Mouse (Mus musculus) MEL (cell line): ENCODE results near the gene Klk1b8. TPM values are rescaled to one million over a fixed set of nuclear protein-coding genes. Genes with fewer than 3 reads are reported as not detected.
"Not testable (repeated sequence)": the region's sequence is repeated elsewhere in the genome, so short reads cannot be mapped to it uniquely, and the experiment has no call there.

Source experiments
- DNase-seq: peaks from one replicate; pipeline ENCODE4 v3.0.0; 2011; ENCODE audit warnings: low read depth, low spot score
- H3K27ac ChIP-seq: 2 replicates; pipeline ENCODE4 v1.5.1; 2012; ENCODE audit warnings: low read depth, mild to moderate bottlenecking, control low read depth, low read length, moderate library complexity; ENCODE audit not compliant: control insufficient read depth
- H3K27me3 ChIP-seq, 2 experiments: fragments of 150-350 bp in 1 of 2; sonication (generic) in 1 of 2; 2 replicates each; pipeline ENCODE4 v1.6.1; 2012; ENCODE audit warnings: low read length in 2 of 2, mild to moderate bottlenecking in 2 of 2, improper control_type of control experiment in 1 of 2, moderate library complexity in 1 of 2; ENCODE audit not compliant: insufficient read depth in 2 of 2, control insufficient read depth in 1 of 2
- H3K36me3 ChIP-seq, 2 experiments: 2 replicates each; pipeline ENCODE4 v1.6.1; 2012 to 2014; ENCODE audit warnings: low read length in 2 of 2, improper control_type of control experiment in 1 of 2, inconsistent platforms in 1 of 2, mild to moderate bottlenecking in 1 of 2; ENCODE audit not compliant: insufficient read depth in 2 of 2, control insufficient read depth in 1 of 2
- H3K4me1 ChIP-seq, 2 experiments: fragments of 150-350 bp in 1 of 2; sonication (generic) in 1 of 2; 2 replicates each; pipeline ENCODE4 v1.6.1; 2012; ENCODE audit warnings: low read length in 2 of 2, improper control_type of control experiment in 1 of 2, mild to moderate bottlenecking in 1 of 2; ENCODE audit not compliant: insufficient read depth in 2 of 2, control insufficient read depth in 1 of 2
- H3K4me3 ChIP-seq, 2 experiments: fragments of 150-350 bp in 1 of 2; sonication (generic) in 1 of 2; 2 replicates each; pipeline ENCODE4 v1.5.1; 2012; ENCODE audit warnings: low read depth in 2 of 2, low read length in 2 of 2, mild to moderate bottlenecking in 2 of 2, moderate library complexity in 2 of 2, control low read depth in 1 of 2, improper control_type of control experiment in 1 of 2; ENCODE audit not compliant: control insufficient read depth in 1 of 2, insufficient read depth in 1 of 2
- H3K79me2 ChIP-seq: 2 replicates; pipeline ENCODE4 v1.6.1; 2012; ENCODE audit warnings: mild to moderate bottlenecking, low read length, moderate library complexity; ENCODE audit not compliant: control insufficient read depth, poor library complexity, insufficient read depth
- H3K9ac ChIP-seq: 2 replicates; pipeline ENCODE4 v1.6.1; 2012; ENCODE audit warnings: low read depth, mild to moderate bottlenecking, control low read depth, low read length, moderate library complexity; ENCODE audit not compliant: control insufficient read depth, poor library complexity, severe bottlenecking
- H3K9me3 ChIP-seq: fragments of 150-350 bp; sonication (generic); replicated peaks from 2 replicates; pipeline ENCODE4 v1.6.1; 2012; ENCODE audit warnings: mild to moderate bottlenecking, low read length, improper control_type of control experiment, moderate library complexity; ENCODE audit not compliant: insufficient read depth
- CHD1 ChIP-seq: IDR thresholded peaks from 2 replicates; pipeline ENCODE4 v1.6.1; 2012; ENCODE audit warnings: low read depth, mild to moderate bottlenecking, inconsistent platforms, low read length, improper control_type of control experiment
- ETS1 ChIP-seq: IDR thresholded peaks from 2 replicates; pipeline ENCODE4 v1.6.1; 2012; ENCODE audit warnings: low read depth, mild to moderate bottlenecking, inconsistent platforms, low read length, improper control_type of control experiment, moderate library complexity
- GATA1 ChIP-seq: IDR thresholded peaks from 2 replicates; pipeline ENCODE4 v1.6.1; 2011; ENCODE audit warnings: low read depth, low read length, improper control_type of control experiment
- HCFC1 ChIP-seq: IDR thresholded peaks from 2 replicates; pipeline ENCODE4 v1.6.1; 2012; ENCODE audit warnings: low read depth, mild to moderate bottlenecking, inconsistent platforms, low read length, improper control_type of control experiment, moderate library complexity
- KAT2A ChIP-seq: conservative IDR thresholded peaks from 2 replicates; pipeline ENCODE4 v1.6.1; 2012; ENCODE audit warnings: low read depth, low read length, improper control_type of control experiment, inconsistent platforms
- MAFK ChIP-seq: IDR thresholded peaks from 2 replicates; pipeline ENCODE4 v1.6.1; 2011; ENCODE audit warnings: low read depth, mild to moderate bottlenecking, low read length, improper control_type of control experiment, borderline replicate concordance
- MAZ ChIP-seq: IDR thresholded peaks from 2 replicates; pipeline ENCODE4 v1.6.1; 2012; ENCODE audit warnings: low read depth, mild to moderate bottlenecking, inconsistent platforms, low read length, improper control_type of control experiment
- MXI1 ChIP-seq: IDR thresholded peaks from 2 replicates; pipeline ENCODE4 v1.6.1; 2011; ENCODE audit warnings: mild to moderate bottlenecking, low read depth, low read length, improper control_type of control experiment
- MYB ChIP-seq: IDR thresholded peaks from 2 replicates; pipeline ENCODE4 v1.6.1; 2011; ENCODE audit warnings: mild to moderate bottlenecking, low read depth, low read length, improper control_type of control experiment
- NRF1 ChIP-seq: IDR thresholded peaks from 2 replicates; pipeline ENCODE4 v1.6.1; 2014; ENCODE audit warnings: low read depth, mild to moderate bottlenecking, inconsistent platforms, low read length, improper control_type of control experiment, moderate library complexity; ENCODE audit not compliant: poor library complexity, insufficient read depth, severe bottlenecking
- POLR2AphosphoS2 ChIP-seq: IDR thresholded peaks from 2 replicates; pipeline ENCODE4 v1.6.1; 2011; ENCODE audit warnings: low read length, improper control_type of control experiment
- SIN3A ChIP-seq: IDR thresholded peaks from 2 replicates; pipeline ENCODE4 v1.6.1; 2012; ENCODE audit warnings: low read length, improper control_type of control experiment, inconsistent platforms
- TBP ChIP-seq: IDR thresholded peaks from 2 replicates; pipeline ENCODE4 v1.8.0; 2011; ENCODE audit warnings: low read depth, low read length, improper control_type of control experiment
- TCF12 ChIP-seq: IDR thresholded peaks from 2 replicates; pipeline ENCODE4 v1.6.1; 2014; ENCODE audit warnings: low read depth, mild to moderate bottlenecking, inconsistent platforms, low read length, improper control_type of control experiment, moderate library complexity
- USF1 ChIP-seq: IDR thresholded peaks from 2 replicates; pipeline ENCODE4 v1.6.1; 2014; ENCODE audit warnings: low read depth, mild to moderate bottlenecking, inconsistent platforms, low read length, improper control_type of control experiment, moderate library complexity
- ZC3H11A ChIP-seq: IDR thresholded peaks from 2 replicates; pipeline ENCODE4 v1.6.1; 2012; ENCODE audit warnings: low read depth, mild to moderate bottlenecking, inconsistent platforms, low read length, improper control_type of control experiment
- ZKSCAN1 ChIP-seq: IDR thresholded peaks from 2 replicates; pipeline ENCODE4 v1.6.1; 2012; ENCODE audit warnings: low read depth, mild to moderate bottlenecking, inconsistent platforms, low read length, improper control_type of control experiment, moderate library complexity
- polyA plus RNA-seq, 2 experiments: library from polyadenylated mRNA; stranded (reverse) in 1 of 2; unstranded in 1 of 2; fragments of >175 nt in 1 of 2; fragments of >200 nt in 1 of 2; gene quantifications; 2 replicates each; pipeline versions ENCODE4 v1.2.1 to v1.2.4; 2012; ENCODE audit warnings: low replicate concordance in 2 of 2, low read depth in 1 of 2; ENCODE audit not compliant: insufficient read length in 2 of 2, insufficient read depth in 1 of 2, missing spikeins in 1 of 2
- total RNA-seq: library from RNA; depleted of rRNA; stranded (reverse); fragments of 300-350 nt; gene quantifications from 2 replicates; pipeline ENCODE4 v1.2.3, GENCODE M21; 2012; rRNA removed

Klk1b8 gene
- total and polyA plus RNA-seq, 3 experiments = not detected

DNA sequence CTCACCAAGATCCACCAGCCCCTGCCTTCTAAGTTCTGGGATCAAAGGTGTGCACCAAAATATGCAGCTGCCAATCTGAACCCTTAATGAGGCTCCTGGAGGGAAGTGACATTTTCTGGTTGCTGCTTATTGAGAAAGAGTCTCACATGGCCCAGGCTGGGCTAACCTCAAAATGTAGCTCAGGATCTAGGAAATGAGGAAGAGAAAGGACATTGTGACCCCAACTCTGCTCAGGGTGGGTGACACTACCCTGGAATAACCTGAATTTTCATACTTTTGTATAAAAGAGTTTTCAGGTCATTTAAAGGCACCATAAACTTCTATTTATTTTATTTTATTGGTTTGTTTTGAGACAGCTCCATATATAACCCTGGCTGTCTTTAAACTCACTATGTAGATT lies 35.2 kb downstream of the Klk1b8 start:
- no peak overlapping the region for H3K9ac ChIP-seq
- H3K27me3 ChIP-seq = no peaks in the 10 kb centered on the region
- H3K36me3 ChIP-seq = no peaks in the 10 kb centered on the region
- H3K4me3 ChIP-seq = no peak overlapping the region
- DNase-seq = no peak
- H3K9me3 ChIP-seq = no peaks in the 10 kb centered on the region
- no peak overlapping the region for H3K27ac ChIP-seq
- TF ChIP-seq ZKSCAN1 (no peak), POLR2AphosphoS2 (no peak), CHD1 (no peak), TBP (no peak), ZC3H11A (no peak), MAFK (no peak), NRF1 (no peak), MYB (no peak), MXI1 (no peak), GATA1 (no peak), SIN3A (no peak), ETS1 (no peak), KAT2A (no peak), MAZ (no peak), TCF12 (no peak), HCFC1 (no peak), USF1 (no peak)
- no peaks in the 10 kb centered on the region for H3K4me1 ChIP-seq
- no peaks in the 10 kb centered on the region for H3K79me2 ChIP-seq

DNA sequence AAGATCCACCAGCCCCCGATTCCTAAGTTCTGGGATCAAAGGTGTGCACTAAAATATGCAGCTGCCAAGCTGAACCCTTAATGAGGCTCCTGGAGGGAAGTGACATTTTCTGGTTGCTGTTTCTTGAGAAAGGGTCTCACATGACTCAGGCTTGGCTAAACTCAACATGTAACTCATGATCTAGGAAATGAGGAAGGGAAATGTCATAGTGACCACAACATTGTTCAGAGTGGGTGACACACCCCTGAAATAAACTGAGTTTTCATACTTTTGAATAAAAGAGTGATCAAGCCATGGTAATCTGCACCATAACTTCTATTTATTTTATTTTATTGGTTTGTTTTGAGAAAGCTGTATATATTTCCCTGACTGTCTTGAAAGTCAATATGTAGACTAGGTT lies 44.4 kb downstream of the Klk1b8 start:
- H3K9ac ChIP-seq, H3K27me3 ChIP-seq, H3K79me2 ChIP-seq, H3K27ac ChIP-seq, H3K9me3 ChIP-seq, H3K4me1 ChIP-seq, H3K4me3 ChIP-seq, H3K36me3 ChIP-seq, DNase-seq: not testable (repeated sequence)

DNA sequence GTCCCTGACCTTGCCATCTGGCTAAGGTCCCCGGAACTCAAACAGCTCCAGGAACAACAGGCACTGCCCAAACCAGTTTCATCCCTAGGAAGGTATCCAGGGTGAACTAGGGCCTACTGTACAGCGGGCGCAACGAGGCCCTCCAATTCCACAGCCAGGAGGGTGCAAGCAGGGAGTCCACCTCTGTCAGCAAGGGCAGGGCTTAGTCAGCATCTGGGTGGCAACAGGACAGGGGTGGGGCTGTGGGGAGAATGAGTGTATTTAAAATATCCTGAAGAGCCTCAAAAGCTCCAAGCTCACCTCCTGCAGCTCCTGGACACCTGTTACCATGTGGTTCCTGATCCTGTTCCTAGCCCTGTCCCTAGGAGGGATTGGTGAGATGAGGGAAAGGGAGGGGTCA lies 45.1 kb downstream of the Klk1b8 start, which contains the start of gene Klk1b11:
Klk1b11 (plus strand) TSS at position 301 of the 400 bp plus-strand sequence.
- H3K79me2 ChIP-seq, H3K9me3 ChIP-seq, H3K4me1 ChIP-seq, DNase-seq, H3K36me3 ChIP-seq, H3K9ac ChIP-seq, H3K27ac ChIP-seq, H3K4me3 ChIP-seq, H3K27me3 ChIP-seq: not testable (repeated sequence)

Other genes with a start within 250 kb of the Klk1b8 start
- not detected in 2 replicates for gene Klk13, start 238.1 kb upstream of the Klk1b8 start, total RNA-seq
- not detected for gene Klk13, start 238.1 kb upstream of the Klk1b8 start, polyA plus RNA-seq
- gene Klk12, start 181.8 kb upstream of the Klk1b8 start, total RNA-seq = not detected in 2 replicates
- not detected for gene Klk12, start 181.8 kb upstream of the Klk1b8 start, polyA plus RNA-seq
- gene Klk11, start 176.1 kb upstream of the Klk1b8 start, total RNA-seq = not detected in 2 replicates
- not detected for gene Klk11, start 176.1 kb upstream of the Klk1b8 start, polyA plus RNA-seq
- gene Klk10, start 169.6 kb upstream of the Klk1b8 start, total RNA-seq = not detected in 2 replicates
- gene Klk10, start 169.6 kb upstream of the Klk1b8 start, polyA plus RNA-seq = not detected
- not detected in 2 replicates for gene Klk9, start 158.8 kb upstream of the Klk1b8 start, total RNA-seq
- not detected for gene Klk9, start 158.8 kb upstream of the Klk1b8 start, polyA plus RNA-seq
- gene Klk8, start 153.1 kb upstream of the Klk1b8 start, total RNA-seq = not detected in 2 replicates
- not detected for gene Klk8, start 153.1 kb upstream of the Klk1b8 start, polyA plus RNA-seq
- not detected in 2 replicates for gene Klk7, start 139.4 kb upstream of the Klk1b8 start, total RNA-seq
- gene Klk7, start 139.4 kb upstream of the Klk1b8 start, polyA plus RNA-seq = not detected
- not detected in 2 replicates for gene Klk6, start 126.2 kb upstream of the Klk1b8 start, total RNA-seq
- not detected for gene Klk6, start 126.2 kb upstream of the Klk1b8 start, polyA plus RNA-seq
- gene Klk5, start 108.7 kb upstream of the Klk1b8 start, total RNA-seq = not detected in 2 replicates
- not detected for gene Klk5, start 108.7 kb upstream of the Klk1b8 start, polyA plus RNA-seq
- not detected in 2 replicates for gene Klk4, start 69.5 kb upstream of the Klk1b8 start, total RNA-seq
- not detected for gene Klk4, start 69.5 kb upstream of the Klk1b8 start, polyA plus RNA-seq
- gene Klk15, start 16.9 kb upstream of the Klk1b8 start, total RNA-seq = not detected in 2 replicates
- not detected for gene Klk15, start 16.9 kb upstream of the Klk1b8 start, polyA plus RNA-seq
- not detected in 2 replicates for gene Klk1b1, start 16.1 kb downstream of the Klk1b8 start, total RNA-seq
- gene Klk1b1, start 16.1 kb downstream of the Klk1b8 start, polyA plus RNA-seq = not detected
- not detected in 2 replicates for gene Klk1b9, start 25.4 kb downstream of the Klk1b8 start, total RNA-seq
- not detected for gene Klk1b9, start 25.4 kb downstream of the Klk1b8 start, polyA plus RNA-seq
- not detected in 2 replicates for gene Klk1b11, start 45.2 kb downstream of the Klk1b8 start, total RNA-seq
- not detected for gene Klk1b11, start 45.2 kb downstream of the Klk1b8 start, polyA plus RNA-seq
- not detected in 2 replicates for gene Klk1b26, start 61.5 kb downstream of the Klk1b8 start, total RNA-seq
- not detected for gene Klk1b26, start 61.5 kb downstream of the Klk1b8 start, polyA plus RNA-seq
- gene Klk1b27, start 101.6 kb downstream of the Klk1b8 start, total RNA-seq = not detected in 2 replicates
- not detected for gene Klk1b27, start 101.6 kb downstream of the Klk1b8 start, polyA plus RNA-seq
- gene Klk1b21, start 151.7 kb downstream of the Klk1b8 start, total RNA-seq = not detected in 2 replicates
- gene Klk1b21, start 151.7 kb downstream of the Klk1b8 start, polyA plus RNA-seq = not detected
- gene Klk1b22, start 162.0 kb downstream of the Klk1b8 start, total RNA-seq = not detected in 2 replicates
- not detected for gene Klk1b22, start 162.0 kb downstream of the Klk1b8 start, polyA plus RNA-seq
- not detected in 2 replicates for gene Klk1b16, start 186.1 kb downstream of the Klk1b8 start, total RNA-seq
- not detected for gene Klk1b16, start 186.1 kb downstream of the Klk1b8 start, polyA plus RNA-seq
- gene Klk1b24, start 237.6 kb downstream of the Klk1b8 start, total RNA-seq = not detected in 2 replicates
- gene Klk1b24, start 237.6 kb downstream of the Klk1b8 start, polyA plus RNA-seq = not detected
- not detected in 2 replicates for gene Klk1b3, start 247.5 kb downstream of the Klk1b8 start, total RNA-seq
- gene Klk1b3, start 247.5 kb downstream of the Klk1b8 start, polyA plus RNA-seq = not detected